Mouse (Mus musculus) myocyte (in vitro differentiated cells): ENCODE measurements around the gene Cela3a.

ENCODE experiments used
- CEBPB ChIP-seq: IDR thresholded peaks from 2 replicates; pipeline ENCODE4 v1.6.1; 2011; ENCODE audit warnings: mild to moderate bottlenecking, moderate library complexity; ENCODE audit not compliant: poor library complexity, insufficient read depth, severe bottlenecking
- E2F4 ChIP-seq: IDR thresholded peaks from one replicate; pipeline ENCODE4 v1.6.1; 2011; ENCODE audit warnings: mild to moderate bottlenecking, control low read depth, moderate library complexity; ENCODE audit not compliant: insufficient read depth
- MAX ChIP-seq: IDR thresholded peaks from one replicate; pipeline ENCODE4 v1.6.1; 2011; ENCODE audit warnings: low read depth, mild to moderate bottlenecking, control low read depth
- MYOD1 ChIP-seq, 3 experiments: IDR thresholded peaks; one replicate each; pipeline ENCODE4 v1.6.1; 2011; ENCODE audit warnings: control low read depth in 2 of 3, low read depth in 2 of 3, mild to moderate bottlenecking in 2 of 3, moderate library complexity in 1 of 3; ENCODE audit not compliant: insufficient read length in 2 of 3, control insufficient read depth in 1 of 3
- MYOG ChIP-seq, 3 experiments: IDR thresholded peaks; one replicate each; pipeline ENCODE4 v1.6.1; 2011; ENCODE audit warnings: control low read depth in 2 of 3, low read depth in 2 of 3, mild to moderate bottlenecking in 2 of 3; ENCODE audit not compliant: insufficient read length in 2 of 3, control insufficient read depth in 1 of 3, insufficient read depth in 1 of 3
- POLR2A ChIP-seq: IDR thresholded peaks from one replicate; pipeline ENCODE4 v1.6.1; 2011; ENCODE audit warnings: low read depth, mild to moderate bottlenecking, control low read depth, moderate library complexity; ENCODE audit not compliant: insufficient read length
- POLR2AphosphoS2 ChIP-seq: IDR thresholded peaks from one replicate; pipeline ENCODE4 v1.6.1; 2011; ENCODE audit warnings: low read depth, control low read depth; ENCODE audit not compliant: insufficient read length
- SRF ChIP-seq: IDR thresholded peaks from one replicate; pipeline ENCODE4 v1.6.1; 2011; ENCODE audit warnings: low read depth; ENCODE audit not compliant: control insufficient read depth, insufficient read length
- TCF12 ChIP-seq: IDR thresholded peaks from one replicate; pipeline ENCODE4 v1.6.1; 2011; ENCODE audit warnings: mild to moderate bottlenecking, control low read depth; ENCODE audit not compliant: poor library complexity, insufficient read depth, severe bottlenecking
- USF1 ChIP-seq: IDR thresholded peaks from one replicate; pipeline ENCODE4 v1.6.1; 2011; ENCODE audit warnings: low read depth, mild to moderate bottlenecking, control low read depth, moderate library complexity

DNA sequence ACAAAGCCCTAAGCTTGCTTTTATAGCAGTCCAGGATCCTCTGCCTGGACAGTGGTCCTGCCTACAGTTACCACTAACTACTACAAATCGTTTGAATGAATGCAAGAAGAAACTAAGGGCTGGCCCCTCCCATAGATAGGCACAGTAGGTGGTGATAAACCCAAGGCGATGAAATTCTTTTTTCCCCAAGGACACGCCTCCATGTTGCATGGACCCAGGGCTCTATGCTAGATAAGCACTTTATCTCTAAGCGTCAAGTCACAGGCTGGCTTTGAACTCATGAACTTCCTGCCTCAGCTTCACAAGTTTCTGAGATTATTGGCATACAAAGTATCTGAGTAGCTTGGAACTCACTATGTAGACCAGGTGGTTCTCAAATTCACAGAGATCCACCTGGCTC, 47.7 kb upstream of the Cela3a start:
- TF ChIP-seq CEBPB (no peak), POLR2A (no peak), E2F4 (no peak), POLR2AphosphoS2 (no peak), MAX (no peak), SRF (no peak), TCF12 (no peak), MYOG (IDR thresholded peaks at IDR 0.05; ENCODE audit: control insufficient read depth in 1 of 3, insufficient read depth in 1 of 3, insufficient read length in 2 of 3, low read depth in 2 of 3) (no peak), USF1 (no peak), MYOD1 (IDR thresholded peaks at IDR 0.05; ENCODE audit: control insufficient read depth in 1 of 3, insufficient read length in 2 of 3, low read depth in 2 of 3) (no peak)
